Mouse (Mus musculus) spleen, adult 2 months (tissue): Measurements from ENCODE around the gene Amt.

Source experiments
- CTCF ChIP-seq: fragments of 200-500 bp; IDR thresholded peaks from 2 replicates; pipeline ENCODE4 v1.5.1; 2011; ENCODE audit warnings: mild to moderate bottlenecking, inconsistent platforms; ENCODE audit not compliant: insufficient read depth, insufficient read length, insufficient replicate concordance; ENCODE audit errors: extremely low read depth
- POLR2A ChIP-seq: fragments of 200-500 bp; IDR thresholded peaks from 2 replicates; pipeline ENCODE4 v1.6.1; 2011; ENCODE audit warnings: low read depth, low read length, inconsistent platforms

- TF ChIP-seq CTCF (no peak), POLR2A (no peak)
Measured at GRCm38 (mm10) chr9:108251877-108252276, 44.8 kb upstream of the Amt start.
